Mouse (Mus musculus): Measurements from ENCODE around the gene Ptcra. TPM values are rescaled to one million over a fixed set of nuclear protein-coding genes. Genes with fewer than 3 reads are reported as not detected.

Ptcra gene
- 0.23 and 0.24 TPM in 2 replicates for polyA plus RNA-seq (2015; fragmentation: Nextera tagmentation; extraction: Ambion mirVana)

GRCm38 (mm10) chr17:46763544-46763943 lies at the start of gene Ptcra:
Gene Ptcra, minus strand, starts transcription at chr17:46763712.

GRCm38 (mm10) chr17:46782341-46783221 lies 19.1 kb upstream of the Ptcra start, which contains the start of gene Rpl7l1:
Gene Rpl7l1, minus strand, starts transcription at chr17:46782672.

GRCm38 (mm10) chr17:46772404-46773277 lies 9.1 kb upstream of the Ptcra start, which contains the start of gene 2310039H08Rik:
Gene 2310039H08Rik, plus strand, starts transcription at chr17:46772635.

GRCm38 (mm10) chr17:46751794-46752556 lies 11.5 kb downstream of the Ptcra start, which contains the start of gene Cnpy3:
Gene Cnpy3, minus strand, starts transcription at chr17:46752214.

GRCm38 (mm10) chr17:46728904-46729318 lies 34.6 kb downstream of the Ptcra start, which contains the start of gene Gnmt:
Gene Gnmt, minus strand, starts transcription at chr17:46729168.

GRCm38 (mm10) chr17:46710959-46711597 lies 52.4 kb downstream of the Ptcra start, which contains the start of gene Pex6:
Gene Pex6, plus strand, starts transcription at chr17:46711463.

Other genes starting within 250 kb of the Ptcra start
- gene Cul9, start 217.3 kb downstream of the Ptcra start, polyA plus RNA-seq (2015; fragmentation: Nextera tagmentation; extraction: Ambion mirVana) = 14.0 and 18.6 TPM in 2 replicates
- gene Srf, start 207.5 kb downstream of the Ptcra start, polyA plus RNA-seq (2015; fragmentation: Nextera tagmentation; extraction: Ambion mirVana) = 4.0 and 5.5 TPM in 2 replicates
- 21.4 and 22.3 TPM in 2 replicates for gene Ptk7, start 134.2 kb downstream of the Ptcra start, polyA plus RNA-seq (2015; fragmentation: Nextera tagmentation; extraction: Ambion mirVana)
- 19.2 and 21.3 TPM in 2 replicates for gene Klc4, start 117.7 kb downstream of the Ptcra start, polyA plus RNA-seq (2015; fragmentation: Nextera tagmentation; extraction: Ambion mirVana)
- gene Mrpl2, start 117.5 kb downstream of the Ptcra start, polyA plus RNA-seq (2015; fragmentation: Nextera tagmentation; extraction: Ambion mirVana) = 84.8 and 87.9 TPM in 2 replicates
- 22.7 and 23.5 TPM in 2 replicates for gene Cul7, start 113.4 kb downstream of the Ptcra start, polyA plus RNA-seq (2015; fragmentation: Nextera tagmentation; extraction: Ambion mirVana)
- gene Rrp36, start 89.4 kb downstream of the Ptcra start, polyA plus RNA-seq (2015; fragmentation: Nextera tagmentation; extraction: Ambion mirVana) = 50.1 and 51.5 TPM in 2 replicates
- gene Mea1, start 84.9 kb downstream of the Ptcra start, polyA plus RNA-seq (2015; fragmentation: Nextera tagmentation; extraction: Ambion mirVana) = 315 and 349 TPM in 2 replicates
- 164 and 171 TPM in 2 replicates for gene Klhdc3, start 82.8 kb downstream of the Ptcra start, polyA plus RNA-seq (2015; fragmentation: Nextera tagmentation; extraction: Ambion mirVana)
- gene Ppp2r5d, start 58.6 kb downstream of the Ptcra start, polyA plus RNA-seq (2015; fragmentation: Nextera tagmentation; extraction: Ambion mirVana) = 70.7 and 87.6 TPM in 2 replicates
- 20.7 and 21.2 TPM in 2 replicates for gene Pex6, start 52.2 kb downstream of the Ptcra start, polyA plus RNA-seq (2015; fragmentation: Nextera tagmentation; extraction: Ambion mirVana)
- 3.0 and 3.5 TPM in 2 replicates for gene Gnmt, start 34.5 kb downstream of the Ptcra start, polyA plus RNA-seq (2015; fragmentation: Nextera tagmentation; extraction: Ambion mirVana)
- 71.4 and 79.9 TPM in 2 replicates for gene Cnpy3, start 11.5 kb downstream of the Ptcra start, polyA plus RNA-seq (2015; fragmentation: Nextera tagmentation; extraction: Ambion mirVana)
- gene 2310039H08Rik, start 8.9 kb upstream of the Ptcra start, polyA plus RNA-seq (2015; fragmentation: Nextera tagmentation; extraction: Ambion mirVana) = 66.4 and 71.7 TPM in 2 replicates
- gene Rpl7l1, start 19.0 kb upstream of the Ptcra start, polyA plus RNA-seq (2015; fragmentation: Nextera tagmentation; extraction: Ambion mirVana) = 55.2 and 63.9 TPM in 2 replicates
- 4.8 and 5.6 TPM in 2 replicates for gene Bicral, start 94.8 kb upstream of the Ptcra start, polyA plus RNA-seq (2015; fragmentation: Nextera tagmentation; extraction: Ambion mirVana)
- 65.9 and 68.5 TPM in 2 replicates for gene Tbcc, start 127.0 kb upstream of the Ptcra start, polyA plus RNA-seq (2015; fragmentation: Nextera tagmentation; extraction: Ambion mirVana)
- gene Prph2, start 146.7 kb upstream of the Ptcra start, polyA plus RNA-seq (2015; fragmentation: Nextera tagmentation; extraction: Ambion mirVana) = not detected in 2 replicates
- 9.8 and 12.0 TPM in 2 replicates for gene Ubr2, start 246.8 kb upstream of the Ptcra start, polyA plus RNA-seq (2015; fragmentation: Nextera tagmentation; extraction: Ambion mirVana)

Measured in neural tube, postnatal 0 days (tissue).